Mouse (Mus musculus) liver, embryonic 14.5 days (tissue): ENCODE data around the gene Gm4553. TPM values are rescaled to one million over a fixed set of nuclear protein-coding genes. Genes with fewer than 3 reads are reported as not detected.
"Not testable (repeated sequence)": the region's sequence is repeated elsewhere in the genome, so short reads cannot be mapped to it uniquely, and the experiment has no call there.

Experiments
- ATAC-seq: fragments of 200-750 bp; cut with Nextera tagmentation; 2 replicates; pipeline ENCODE4 v1.8.0; 2017; ENCODE audit warnings: moderate number of reproducible peaks, mild to moderate bottlenecking, moderate library complexity; ENCODE audit not compliant: insufficient read depth
- DNase-seq, 3 experiments: peaks; one replicate each; pipeline ENCODE4 v3.0.0-alpha.2; 2012 to 2013; ENCODE audit warnings: low read depth in 3 of 3, low spot score in 3 of 3
- H3K27ac ChIP-seq: fragments of 300-500 bp; sonication (generic); 2 replicates; pipeline ENCODE4 v1.5.1; 2014; ENCODE audit warnings: moderate library complexity, mild to moderate bottlenecking, control low read depth, inconsistent platforms
- H3K27me3 ChIP-seq: fragments of 300-500 bp; sonication (generic); 2 replicates; pipeline ENCODE4 v1.6.1; 2014; ENCODE audit warnings: mild to moderate bottlenecking, low read length, moderate library complexity; ENCODE audit not compliant: control insufficient read depth, insufficient read depth
- H3K36me3 ChIP-seq: fragments of 300-500 bp; sonication (generic); replicated peaks from 2 replicates; pipeline ENCODE4 v1.6.1; 2014; ENCODE audit warnings: low read depth; ENCODE audit not compliant: control insufficient read depth, insufficient read depth
- H3K4me1 ChIP-seq, 2 experiments: fragments of 200-500 bp in 1 of 2; fragments of 300-500 bp in 1 of 2; sonication (generic) in 1 of 2; replicated peaks; 2 replicates each; pipeline ENCODE4 v1.6.1; 2012 to 2014; ENCODE audit warnings: antibody characterized with exemption in 1 of 2, inconsistent platforms in 1 of 2, low read length in 1 of 2; ENCODE audit not compliant: control insufficient read depth in 2 of 2, insufficient read depth in 2 of 2
- H3K4me2 ChIP-seq: fragments of 300-500 bp; sonication (generic); 2 replicates; pipeline ENCODE4 v1.6.1; 2014; ENCODE audit warnings: low read depth, mild to moderate bottlenecking, control low read depth, moderate library complexity
- H3K4me3 ChIP-seq, 2 experiments: fragments of 200-500 bp in 1 of 2; fragments of 300-500 bp in 1 of 2; sonication (generic) in 1 of 2; 2 replicates each; pipeline ENCODE4 v1.5.1; 2012 to 2014; ENCODE audit warnings: low read depth in 2 of 2, low read length in 2 of 2, mild to moderate bottlenecking in 2 of 2, control low read depth in 1 of 2, inconsistent platforms in 1 of 2, moderate library complexity in 1 of 2; ENCODE audit not compliant: insufficient read depth in 1 of 2
- H3K9ac ChIP-seq: fragments of 300-500 bp; sonication (generic); replicated peaks from 2 replicates; pipeline ENCODE4 v1.6.1; 2014; ENCODE audit warnings: mild to moderate bottlenecking, control low read depth, moderate library complexity
- H3K9me3 ChIP-seq: fragments of 300-500 bp; sonication (generic); 2 replicates; pipeline ENCODE4 v1.6.1; 2016; ENCODE audit warnings: low read length, mixed read lengths; ENCODE audit not compliant: control insufficient read depth
- CTCF ChIP-seq: IDR thresholded peaks from 2 replicates; pipeline ENCODE4 v1.5.1; 2016; ENCODE audit warnings: antibody characterized with exemption, low read depth, control low read depth
- EP300 ChIP-seq: IDR thresholded peaks from 2 replicates; pipeline ENCODE4 v1.6.1; 2016; ENCODE audit warnings: antibody characterized with exemption, low read depth
- WGBS: fragments of 180-500 bp; shearing (Covaris S2); extraction: QIAGEN DNeasy Blood & Tissue Kit; methylation state at CpG from one replicate; pipeline ENCODE4 v1.1.7; 2014; ENCODE audit not compliant: insufficient replicate concordance; 5-methylcytosine and 5-hydroxymethylcytosine counted together
- polyA plus RNA-seq, 2 experiments: library from polyadenylated mRNA; depleted of rRNA in 1 of 2; stranded (reverse) in 1 of 2; unstranded in 1 of 2; fragments of >200 nt; fragmentation: Nextera tagmentation in 1 of 2; extraction: Ambion mirVana in 1 of 2; gene quantifications; 2 replicates each; pipeline versions ENCODE4 v1.2.1 to v1.2.3; 2012 to 2014

The Gm4553 gene
- polyA plus RNA-seq (2012; rRNA removed): not detected in 2 replicates
- polyA plus RNA-seq (2014; fragmentation: Nextera tagmentation; extraction: Ambion mirVana): not detected in 2 replicates

DNA sequence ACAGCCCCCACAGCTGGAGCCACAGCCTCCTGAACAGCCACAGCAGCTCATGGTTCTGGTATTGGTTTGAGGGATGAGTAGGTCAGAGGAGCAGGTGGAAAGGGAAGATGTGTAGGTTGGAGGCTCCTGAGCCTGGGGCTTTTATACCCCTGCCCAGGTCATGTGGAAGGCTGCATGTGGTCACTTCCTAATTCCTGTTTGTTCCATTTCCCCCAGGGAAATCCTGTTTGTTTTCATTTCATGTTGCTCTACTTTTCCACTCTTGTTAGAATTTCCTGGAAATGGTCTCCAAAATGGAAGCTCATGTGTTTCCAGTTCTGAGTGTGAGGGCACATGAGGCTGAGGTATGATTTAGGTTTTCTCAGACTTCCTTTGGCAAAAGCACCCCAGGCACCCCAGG is at the start of gene Gm4553:
Gm4553 (minus strand) TSS at position 101 of the 400 bp plus-strand sequence.
- H3K36me3 ChIP-seq: not testable (repeated sequence)

DNA sequence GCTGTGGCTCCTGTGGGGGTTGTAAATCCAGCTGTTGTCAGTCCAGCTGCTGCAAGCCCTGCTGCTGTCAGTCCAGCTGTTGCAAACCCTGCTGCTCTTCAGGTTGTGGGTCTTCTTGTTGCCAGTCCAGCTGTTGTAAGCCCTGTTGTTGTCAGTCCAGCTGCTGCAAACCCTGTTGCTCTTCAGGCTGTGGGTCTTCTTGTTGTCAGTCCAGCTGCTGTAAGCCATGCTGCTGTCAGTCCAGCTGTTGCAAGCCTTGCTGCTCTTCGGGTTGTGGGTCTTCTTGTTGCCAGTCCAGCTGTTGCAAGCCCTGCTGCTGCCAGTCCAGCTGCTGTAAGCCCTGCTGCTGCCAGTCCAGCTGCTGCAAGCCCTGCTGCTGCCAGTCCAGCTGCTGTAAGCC is 46.6 kb upstream of the Gm4553 start:
- not testable (repeated sequence) for DNase-seq, H3K9ac ChIP-seq, H3K27ac ChIP-seq, H3K9me3 ChIP-seq, H3K4me3 ChIP-seq, ATAC-seq, H3K27me3 ChIP-seq, H3K4me2 ChIP-seq, H3K4me1 ChIP-seq, H3K36me3 ChIP-seq
- 18% methylated on average over 1 of the region's 1 CpGs for WGBS

More for the DNA sequence above, at the start of gene Gm4553:
- not testable (repeated sequence) for H3K4me2 ChIP-seq, H3K27me3 ChIP-seq, H3K9me3 ChIP-seq, ATAC-seq, H3K4me3 ChIP-seq, H3K27ac ChIP-seq, DNase-seq, H3K4me1 ChIP-seq, H3K9ac ChIP-seq

- no peaks in the 10 kb centered on the region for H3K4me1 ChIP-seq
- 42% methylated on average over 1 of the region's 1 CpGs for WGBS
- ATAC-seq (no peak), DNase-seq (no peak)
- H3K9ac ChIP-seq: no peak within 1 kb of the TSS
- H3K36me3 ChIP-seq: no peaks in the 10 kb centered on the region
- H3K9me3 ChIP-seq: no peaks in the 10 kb centered on the region
- TF ChIP-seq CTCF (no peak), EP300 (no peak)
- H3K27ac ChIP-seq: no peak within 1 kb of the TSS
- H3K4me3 ChIP-seq: no peak within 1 kb of the TSS
- no peaks in the 10 kb centered on the region for H3K27me3 ChIP-seq
- H3K4me2 ChIP-seq: no peak within 1 kb of the TSS
Measured at GRCm38 (mm10) chr7:142211559-142211958, 46.0 kb upstream of the Gm4553 start, which contains the start of gene Gm7579. Gene Gm7579, plus strand, starts transcription at chr7:142211859.

DNA sequence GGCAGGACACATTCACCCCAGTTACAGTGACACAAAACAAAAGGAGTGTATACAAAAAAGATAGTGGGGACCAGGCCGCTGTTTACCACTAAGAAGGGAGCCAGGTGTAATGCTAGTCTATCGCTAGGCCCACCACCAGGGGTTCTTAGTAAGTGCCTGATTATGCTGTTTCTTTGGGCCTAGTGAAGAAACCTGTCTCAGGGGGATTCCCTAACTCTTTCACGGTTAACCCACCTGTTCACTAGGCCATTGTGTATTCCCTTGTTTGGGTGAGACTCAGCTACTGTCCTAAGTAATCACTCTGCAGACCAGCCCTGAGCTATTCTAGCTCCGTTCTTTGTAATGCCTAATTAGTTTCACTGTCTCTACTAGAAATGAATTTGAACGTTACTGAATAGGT is 41.4 kb upstream of the Gm4553 start:
- H3K36me3 ChIP-seq, H3K4me1 ChIP-seq, H3K4me3 ChIP-seq, H3K4me2 ChIP-seq, H3K9ac ChIP-seq, ATAC-seq, H3K27me3 ChIP-seq, H3K27ac ChIP-seq, DNase-seq, H3K9me3 ChIP-seq: not testable (repeated sequence)
- WGBS: 55% methylated on average over 5 of the region's 5 CpGs

- Histone ChIP-seq H3K27me3 (no peaks in the 10 kb centered on the region), H3K9me3 (no peaks in the 10 kb centered on the region), H3K4me3 (no peak overlapping the region), H3K9ac (no peak overlapping the region), H3K4me1 (no peaks in the 10 kb centered on the region), H3K36me3 (no peaks in the 10 kb centered on the region), H3K27ac (no peak overlapping the region), H3K4me2 (no peak overlapping the region)
- no peak for TF ChIP-seq EP300
- no peak for TF ChIP-seq CTCF
- DNase-seq: no peak
- no peak for ATAC-seq
Measured at GRCm38 (mm10) chr7:142205488-142205887, 39.9 kb upstream of the Gm4553 start.

DNA sequence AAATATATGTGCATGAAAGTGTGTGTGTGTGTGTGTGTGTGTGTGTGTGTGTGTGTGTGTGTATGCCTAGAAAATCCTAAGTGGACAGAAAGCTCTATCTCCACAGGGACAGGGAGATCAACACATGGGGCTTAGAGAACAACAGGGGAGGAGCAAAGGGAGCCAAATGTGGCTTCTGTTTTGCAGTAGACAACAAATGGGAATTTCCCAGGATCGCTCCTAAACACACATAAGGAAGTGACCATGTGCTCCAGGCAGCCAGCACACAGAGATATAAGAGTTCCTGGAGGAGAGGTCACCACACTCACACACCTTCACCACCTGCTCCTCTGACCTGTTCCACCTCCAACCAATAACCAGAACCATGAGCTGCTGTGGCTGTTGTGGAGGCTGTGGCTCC is 35.5 kb upstream of the Gm4553 start, which contains the start of gene Krtap5-3:
Krtap5-3 (plus strand) TSS at position 301 of the 400 bp plus-strand sequence.
- Histone ChIP-seq H3K27ac (no peak within 1 kb of the TSS), H3K27me3 (no peaks in the 10 kb centered on the region), H3K36me3 (no peaks in the 10 kb centered on the region), H3K9ac (no peak within 1 kb of the TSS), H3K9me3 (no peaks in the 10 kb centered on the region), H3K4me3 (no peak within 1 kb of the TSS), H3K4me1 (no peaks in the 10 kb centered on the region), H3K4me2 (no peak within 1 kb of the TSS)
- 27% methylated on average over 1 of the region's 1 CpGs for WGBS
- TF ChIP-seq CTCF (no peak), EP300 (no peak)
- no peak for DNase-seq
- no peak for ATAC-seq
